Mouse (Mus musculus) cerebellum, adult 2 months (tissue): Measurements from ENCODE around the gene Pxt1. TPM values are rescaled to one million over a fixed set of nuclear protein-coding genes. Genes with fewer than 3 reads are reported as not detected.

Experiments
- DNase-seq, 2 experiments: peaks; one replicate each; pipeline ENCODE4 v3.0.0; 2021
- H3K27ac ChIP-seq: fragments of 200-500 bp; 2 replicates; pipeline ENCODE4 v1.5.1; 2012; ENCODE audit warnings: low read length, control low read depth, inconsistent platforms; ENCODE audit not compliant: insufficient read depth
- H3K27me3 ChIP-seq: fragments of 200-500 bp; 2 replicates; pipeline ENCODE4 v1.6.1; 2012; ENCODE audit warnings: inconsistent platforms, mild to moderate bottlenecking, low read length, moderate library complexity; ENCODE audit not compliant: control insufficient read depth, insufficient read depth
- H3K4me1 ChIP-seq: fragments of 200-500 bp; 2 replicates; pipeline ENCODE4 v1.6.1; 2011; ENCODE audit warnings: low read length; ENCODE audit not compliant: control insufficient read depth, insufficient read depth
- H3K4me3 ChIP-seq: fragments of 200-500 bp; replicated peaks from 2 replicates; pipeline ENCODE3; 2011; ENCODE audit warnings: mild to moderate bottlenecking, low read depth, low read length, control low read depth; ENCODE audit not compliant: insufficient read depth
- CTCF ChIP-seq: fragments of 200-500 bp; IDR thresholded peaks from 2 replicates; pipeline ENCODE4 v1.5.1; 2011; ENCODE audit warnings: low read depth, mild to moderate bottlenecking, control low read depth, low read length, moderate library complexity, borderline replicate concordance; ENCODE audit not compliant: insufficient read depth
- POLR2A ChIP-seq: fragments of 200-500 bp; IDR thresholded peaks from 2 replicates; pipeline ENCODE4 v1.6.1; 2011; ENCODE audit warnings: low read length, control low read depth, borderline replicate concordance; ENCODE audit not compliant: insufficient read depth
- WGBS: fragments of 180-500 bp; shearing (Covaris S2); methylation state at CpG from one replicate; pipeline ENCODE4 v1.1.7; 2018; 5-methylcytosine and 5-hydroxymethylcytosine counted together
- polyA plus RNA-seq: library from polyadenylated mRNA; depleted of rRNA; stranded (reverse); fragments of >200 nt; gene quantifications from 2 replicates; pipeline ENCODE4 v1.2.3, GENCODE M21; 2012

Pxt1 gene
- polyA plus RNA-seq, 1 experiment: not detected

DNA sequence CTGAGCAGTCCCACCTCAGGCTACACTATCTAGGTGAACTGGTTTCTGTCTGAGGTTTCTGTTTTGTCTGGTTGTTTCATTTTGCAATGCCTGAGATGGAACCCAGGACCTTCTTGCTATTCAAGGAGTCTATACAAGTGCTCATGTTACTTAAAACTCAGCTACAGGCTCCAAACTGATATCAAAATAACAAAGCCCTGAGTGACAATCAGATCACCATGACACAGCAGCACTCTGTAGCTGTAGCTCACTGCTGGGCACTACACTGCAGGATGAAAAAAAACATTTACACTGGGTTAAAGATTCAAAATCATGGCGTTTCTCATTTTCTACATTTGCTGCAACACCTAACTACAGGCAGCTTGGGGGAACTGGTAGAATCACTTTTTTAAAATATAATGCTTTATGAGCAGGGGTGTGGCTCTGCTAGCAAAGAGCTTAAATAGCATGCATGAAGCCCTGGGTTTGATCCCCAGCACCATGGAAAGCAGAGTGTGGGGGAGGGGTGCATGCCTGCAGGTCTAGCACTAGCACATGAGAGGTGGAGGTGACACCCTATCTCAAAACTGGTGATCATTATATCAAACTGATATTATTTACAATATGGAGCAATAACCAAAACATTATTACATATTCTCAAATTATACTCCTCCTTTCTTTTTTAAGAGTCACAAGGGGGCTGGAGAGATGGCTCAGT lies 41.2 kb upstream of the Pxt1 start:
- WGBS: 93% methylated on average over 1 of the region's 1 CpGs

DNA sequence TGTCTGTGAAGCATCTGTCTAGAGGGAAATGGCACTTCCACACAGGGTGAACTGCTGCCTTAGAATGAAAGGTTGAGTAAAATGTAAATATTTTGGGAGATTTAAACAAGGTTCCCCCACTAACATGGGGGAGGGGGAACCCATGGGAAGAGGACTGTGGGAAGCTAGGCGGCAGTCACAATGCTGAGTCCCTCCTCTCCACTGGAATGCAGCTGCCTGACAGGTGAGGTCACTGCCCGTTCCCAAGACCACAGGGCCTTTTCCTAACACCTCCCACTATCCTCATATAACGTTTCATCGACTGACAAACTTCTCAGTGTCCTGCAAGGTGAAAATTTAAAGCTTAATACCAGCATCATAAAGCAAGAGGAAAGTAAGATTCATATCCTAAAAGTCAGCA lies 39.0 kb upstream of the Pxt1 start:
- Histone ChIP-seq H3K4me3 (no peak overlapping the region), H3K4me1 (no peaks in the 10 kb centered on the region), H3K27me3 (no peaks in the 10 kb centered on the region), H3K27ac (no peak overlapping the region)
- WGBS: 62% methylated on average over 4 of the region's 4 CpGs
- TF ChIP-seq CTCF (no peak), POLR2A (no peak)
- DNase-seq: no peak

More for the DNA sequence above, 41.2 kb upstream of the Pxt1 start:
- H3K27me3 ChIP-seq: no peaks in the 10 kb centered on the region
- no peaks in the 10 kb centered on the region for H3K4me1 ChIP-seq
- no peak for TF ChIP-seq CTCF
- no peak for TF ChIP-seq POLR2A
- H3K4me3 ChIP-seq: no peak overlapping the region
- no peak overlapping the region for H3K27ac ChIP-seq
- DNase-seq: no peak

DNA sequence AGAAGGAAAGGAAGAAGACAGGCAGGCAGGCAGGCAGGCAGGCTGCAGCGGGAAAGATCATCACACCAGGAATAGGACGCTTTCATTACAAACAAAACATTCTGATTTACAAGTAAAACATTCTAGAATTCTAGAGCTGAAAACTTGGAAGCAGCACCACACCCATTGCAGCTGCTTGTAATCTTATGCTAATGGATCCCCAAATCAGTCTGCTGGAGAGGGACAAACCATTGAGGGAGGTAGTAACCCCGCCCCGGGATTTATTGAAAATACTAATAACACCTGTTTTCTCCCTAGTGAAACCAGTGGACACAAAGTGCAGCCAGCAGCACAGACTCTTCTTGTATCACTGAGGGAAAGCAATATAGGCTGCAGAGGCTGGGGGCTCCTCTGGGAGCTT lies 37.4 kb upstream of the Pxt1 start:
- TF ChIP-seq CTCF: no peak
- no peak for TF ChIP-seq POLR2A
- WGBS: 84% methylated on average over 4 of the region's 4 CpGs
- no peak overlapping the region for H3K27ac ChIP-seq

DNA sequence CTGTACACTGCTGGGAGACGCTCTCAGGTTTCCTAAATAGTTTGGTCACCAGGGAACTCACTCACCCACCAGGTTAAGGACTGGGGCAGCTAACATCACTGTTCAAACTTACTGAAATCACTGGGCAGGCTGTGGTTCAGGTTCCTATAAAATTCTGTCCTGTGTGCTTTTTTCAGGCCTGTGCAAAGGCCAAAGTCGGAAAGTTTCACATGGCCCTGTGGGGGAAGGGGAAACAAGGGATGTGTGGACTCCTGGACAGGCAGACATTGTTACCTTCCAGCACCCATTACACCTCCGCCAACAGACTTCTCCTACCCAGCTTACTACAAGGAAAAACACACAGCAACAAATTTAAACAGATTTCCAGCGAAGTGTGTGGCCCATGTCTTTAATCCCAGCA lies 35.5 kb upstream of the Pxt1 start:
- WGBS: 97% methylated on average over 4 of the region's 4 CpGs
- no peaks in the 10 kb centered on the region for H3K4me1 ChIP-seq
- TF ChIP-seq CTCF (no peak), POLR2A (no peak)
- no peak overlapping the region for H3K27ac ChIP-seq
- no peak for DNase-seq
- no peak overlapping the region for H3K4me3 ChIP-seq
- no peaks in the 10 kb centered on the region for H3K27me3 ChIP-seq

More for the DNA sequence above, 37.4 kb upstream of the Pxt1 start:
- no peak for DNase-seq
- H3K4me1 ChIP-seq: no peaks in the 10 kb centered on the region
- H3K4me3 ChIP-seq: no peak overlapping the region
- no peaks in the 10 kb centered on the region for H3K27me3 ChIP-seq

DNA sequence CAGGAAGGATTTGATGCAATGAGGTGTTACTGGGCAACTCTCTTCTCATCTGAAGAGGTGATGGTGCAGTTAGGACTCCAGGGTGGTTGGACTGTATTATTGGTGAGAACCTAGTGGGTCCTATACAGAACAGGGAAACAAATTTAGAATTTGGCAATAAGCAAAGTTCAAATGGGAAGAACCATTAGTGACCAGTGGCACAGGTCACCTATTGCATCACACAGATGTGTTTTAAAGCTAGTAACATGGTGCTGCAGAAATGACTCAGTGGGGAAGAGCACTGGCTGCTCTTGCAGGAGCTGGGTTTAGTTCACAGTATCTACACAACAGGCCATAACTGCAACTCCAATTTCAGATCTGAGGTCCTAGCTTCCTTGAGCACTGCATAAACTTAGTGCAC lies 26.5 kb upstream of the Pxt1 start:
- Histone ChIP-seq H3K27ac (no peak overlapping the region), H3K27me3 (no peaks in the 10 kb centered on the region), H3K4me3 (no peak overlapping the region), H3K4me1 (no peaks in the 10 kb centered on the region)
- no peak for TF ChIP-seq POLR2A
- no peak for TF ChIP-seq CTCF
- DNase-seq: no peak

DNA sequence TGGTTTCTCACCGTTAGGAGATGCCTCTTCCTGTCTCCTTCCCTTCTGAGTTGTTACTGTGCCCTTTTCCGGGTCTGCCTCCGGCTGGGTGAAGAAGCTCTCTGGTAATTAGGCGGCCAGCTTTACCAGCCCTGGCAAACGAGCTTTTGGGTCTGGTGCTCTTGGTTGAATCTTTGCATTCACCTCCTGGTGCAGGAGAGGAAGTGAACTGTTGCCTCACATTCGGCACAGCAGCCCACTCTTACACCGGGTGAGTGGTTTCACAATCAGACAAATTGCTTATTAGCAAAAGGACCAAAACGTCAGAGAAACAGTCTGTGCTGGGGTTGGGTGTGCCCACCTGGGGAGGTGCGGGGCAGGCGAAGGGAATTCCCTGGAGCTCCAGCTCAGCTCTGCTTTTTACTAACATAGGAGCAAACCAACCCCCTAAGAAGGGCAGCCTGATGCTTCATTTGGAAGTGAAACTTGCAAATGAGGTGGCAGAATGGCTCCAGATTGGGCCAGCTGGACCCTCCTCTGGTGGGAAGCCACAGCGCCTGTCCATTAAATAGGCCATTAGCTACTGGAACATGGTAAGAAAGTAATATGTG lies 23.5 kb upstream of the Pxt1 start:
- H3K27me3 ChIP-seq: no peaks in the 10 kb centered on the region
- H3K27ac ChIP-seq: no peak overlapping the region
- TF ChIP-seq POLR2A (no peak), CTCF (no peak)
- 75% methylated on average over 11 of the region's 11 CpGs for WGBS
- no peak overlapping the region for H3K4me3 ChIP-seq
- H3K4me1 ChIP-seq: peaks cover 14% of the 10 kb centered on the region
- DNase-seq: no peak

DNA sequence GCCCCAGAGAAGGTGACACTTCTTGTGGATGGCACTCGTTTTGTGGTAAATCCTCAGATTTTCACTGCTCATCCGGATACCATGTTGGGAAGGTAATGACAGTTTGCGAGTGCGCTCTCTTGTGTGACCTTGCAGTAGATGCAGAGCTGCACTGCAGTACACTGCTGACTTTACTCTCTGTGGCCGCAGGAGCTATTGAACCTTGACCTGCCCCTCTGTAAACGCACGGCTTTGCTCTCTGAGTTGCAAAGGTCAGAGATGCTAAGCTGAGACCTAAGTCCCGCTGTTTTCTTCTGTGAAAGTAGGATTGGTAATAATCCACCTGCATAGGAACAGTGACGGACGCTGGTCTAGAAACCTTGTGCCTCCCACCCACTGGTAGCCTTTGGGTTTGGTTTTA lies 18.0 kb upstream of the Pxt1 start:
- TF ChIP-seq POLR2A (no peak), CTCF (no peak)
- 89% methylated on average over 10 of the region's 10 CpGs for WGBS
- no peak for DNase-seq
- peaks cover 16% of the 10 kb centered on the region for H3K4me1 ChIP-seq
- H3K27me3 ChIP-seq: no peaks in the 10 kb centered on the region
- no peak overlapping the region for H3K4me3 ChIP-seq
- H3K27ac ChIP-seq: no peak overlapping the region

DNA sequence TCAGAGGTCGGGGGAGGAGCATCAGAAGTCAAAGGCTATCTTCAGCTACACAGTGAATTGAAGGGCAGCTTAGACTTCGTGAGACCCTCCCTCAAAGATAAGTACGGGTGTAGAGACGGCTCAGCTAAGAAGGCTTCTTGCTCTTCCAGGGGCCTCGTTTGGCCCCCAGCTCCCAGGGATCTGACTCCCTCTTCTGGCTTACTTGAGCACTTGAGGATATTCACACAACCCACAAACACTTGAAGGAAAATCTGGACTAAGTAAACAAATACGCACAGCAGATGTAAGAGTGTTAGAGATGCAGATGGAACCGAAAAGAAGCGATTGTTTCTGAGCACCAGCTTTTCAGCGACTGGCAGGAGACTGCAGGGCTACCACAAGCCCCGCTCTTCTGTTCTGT lies 17.0 kb upstream of the Pxt1 start:
- TF ChIP-seq POLR2A (no peak), CTCF (no peak)
- WGBS: 72% methylated on average over 10 of the region's 10 CpGs
- no peak overlapping the region for H3K27ac ChIP-seq

More for the DNA sequence above, 17.0 kb upstream of the Pxt1 start:
- peaks cover 16% of the 10 kb centered on the region for H3K4me1 ChIP-seq
- no peaks in the 10 kb centered on the region for H3K27me3 ChIP-seq
- DNase-seq: no peak
- H3K4me3 ChIP-seq: no peak overlapping the region
